Mouse (Mus musculus): ENCODE measurements around the gene Snip1. TPM values are rescaled to one million over a fixed set of nuclear protein-coding genes. Genes with fewer than 3 reads are reported as not detected.

The Snip1 gene
- polyA plus RNA-seq, 1 experiment: 7.2 TPM

GRCm38 (mm10) chr4:125123279-125123671, 56.8 kb downstream of the Snip1 start:
- Histone ChIP-seq H3K36me3 (ENCODE audit: control insufficient read depth, insufficient read depth, low read length) (peaks cover 52% of the 10 kb centered on the region), H3K27me3 (ENCODE audit: control insufficient read depth, insufficient read depth, low read length) (no peaks in the 10 kb centered on the region), H3K4me1 (ENCODE audit: control insufficient read depth, insufficient read depth, insufficient read length) (peaks cover 47% of the 10 kb centered on the region), H3K27ac (ENCODE audit: insufficient read depth, low read length) (peak overlapping the region; percentile 93), H3K4me3 (ENCODE audit: extremely low read depth, insufficient read depth, insufficient read length) (peak overlapping the region; percentile 37; the same call in 1 of the 2 replicates)
- TF ChIP-seq POLR2A (IDR thresholded peaks at IDR 0.05; ENCODE audit: low read depth, low read length) (no peak; the same call in 1 of the 2 replicates), CTCF (IDR thresholded peaks at IDR 0.05; ENCODE audit: extremely low read depth, insufficient read depth, insufficient read length, insufficient replicate concordance) (no peak)
- DNase-seq (ENCODE audit: low read depth in 1 of 2, low spot score in 2 of 2): peak in 1 of 2 experiments; percentile 49
- WGBS: 16% methylated on average over 7 of the region's 7 CpGs

Other genes starting within 250 kb of the Snip1 start
- 25.5 and 28.0 TPM in 2 replicates for gene Yrdc, start 216.0 kb upstream of the Snip1 start, polyA plus RNA-seq (2012; rRNA removed)
- 14.7 and 19.7 TPM in 2 replicates for gene 1110065P20Rik, start 215.5 kb upstream of the Snip1 start, polyA plus RNA-seq (2012; rRNA removed)
- 0.65 TPM in 2 replicates for gene Maneal, start 204.5 kb upstream of the Snip1 start, polyA plus RNA-seq (2012; rRNA removed)
- gene Epha10, start 185.8 kb upstream of the Snip1 start, polyA plus RNA-seq (2012; rRNA removed): not detected in 2 replicates
- 13.2 and 13.6 TPM in 2 replicates for gene 9930104L06Rik, start 129.6 kb upstream of the Snip1 start, polyA plus RNA-seq (2012; rRNA removed)
- 14.8 and 19.0 TPM in 2 replicates for gene Cdca8, start 127.4 kb upstream of the Snip1 start, polyA plus RNA-seq (2012; rRNA removed)
- gene Rspo1, start 80.2 kb upstream of the Snip1 start, polyA plus RNA-seq (2012; rRNA removed): 6.2 and 7.2 TPM in 2 replicates
- 10.3 and 11.1 TPM in 2 replicates for gene Gnl2, start 50.1 kb upstream of the Snip1 start, polyA plus RNA-seq (2012; rRNA removed)
- gene Dnali1, start 969 bp upstream of the Snip1 start, polyA plus RNA-seq (2012; rRNA removed): not detected in 2 replicates
- 11.3 and 12.7 TPM in 2 replicates for gene Meaf6, start 18.5 kb downstream of the Snip1 start, polyA plus RNA-seq (2012; rRNA removed)
- gene Zc3h12a, start 61.2 kb downstream of the Snip1 start, polyA plus RNA-seq (2012; rRNA removed): 27.6 and 36.4 TPM in 2 replicates

Data from spleen, adult 2 months (tissue).